Mouse (Mus musculus) lung, postnatal 36 days (tissue): ENCODE results near the gene Ftsj3.
"Not testable (repeated sequence)": the region's sequence is repeated elsewhere in the genome, so short reads cannot be mapped to it uniquely, and the experiment has no call there.

Experiments used
- DNase-seq: peaks from one replicate; pipeline ENCODE4 v3.0.0; 2022; ENCODE audit warnings: mixed read lengths

The Ftsj3 gene

DNA sequence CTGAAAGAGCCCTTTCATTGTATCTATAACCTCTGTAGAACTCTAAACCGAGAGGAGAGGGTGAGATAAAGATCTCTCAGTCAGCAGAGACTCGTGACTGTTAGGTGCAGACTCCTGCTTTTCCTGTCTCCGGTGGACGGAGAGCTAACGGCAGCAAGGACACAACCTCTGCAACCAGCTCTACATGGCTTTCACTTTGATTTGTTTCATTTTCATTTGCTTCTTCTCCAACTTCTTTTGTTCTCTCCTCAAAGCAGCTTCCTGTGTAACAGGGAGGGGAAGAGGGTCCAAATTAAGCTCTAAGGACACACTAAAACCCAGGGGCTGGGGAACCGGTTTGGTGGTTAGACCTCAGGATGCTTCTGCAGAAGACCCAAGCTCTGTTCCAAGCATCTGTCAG, 55.1 kb downstream of the Ftsj3 start:
- no peak for DNase-seq

DNA sequence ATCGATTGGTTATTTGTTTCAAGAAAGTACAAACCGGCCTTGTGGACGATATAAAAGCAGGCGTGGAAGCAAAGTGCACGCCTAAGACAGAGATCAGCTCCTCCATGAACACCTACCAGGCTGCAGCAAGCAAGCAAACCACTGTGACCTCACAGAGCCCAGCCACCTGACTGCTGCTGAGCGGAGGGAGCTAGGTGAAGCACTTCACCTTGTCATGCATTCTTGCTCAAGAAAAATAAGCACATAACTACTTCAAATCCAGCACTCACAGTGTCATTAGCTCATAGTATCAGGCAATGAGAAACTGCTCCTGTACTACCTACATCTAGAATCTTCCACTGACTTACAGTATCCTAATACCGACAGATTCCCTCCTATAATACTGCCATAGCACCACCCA, 55.9 kb downstream of the Ftsj3 start:
- not testable (repeated sequence) for DNase-seq
